Mouse (Mus musculus) myocyte (in vitro differentiated cells): Measurements from ENCODE around the gene Tspan11.

Source experiments
- E2F4 ChIP-seq: IDR thresholded peaks from one replicate; pipeline ENCODE4 v1.6.1; 2011; ENCODE audit warnings: mild to moderate bottlenecking, control low read depth, moderate library complexity; ENCODE audit not compliant: insufficient read depth
- MAX ChIP-seq: IDR thresholded peaks from one replicate; pipeline ENCODE4 v1.6.1; 2011; ENCODE audit warnings: low read depth, mild to moderate bottlenecking, control low read depth
- MYOG ChIP-seq, 3 experiments: IDR thresholded peaks; one replicate each; pipeline ENCODE4 v1.6.1; 2011; ENCODE audit warnings: control low read depth in 2 of 3, low read depth in 2 of 3, mild to moderate bottlenecking in 2 of 3; ENCODE audit not compliant: insufficient read length in 2 of 3, control insufficient read depth in 1 of 3, insufficient read depth in 1 of 3
- POLR2A ChIP-seq: IDR thresholded peaks from one replicate; pipeline ENCODE4 v1.6.1; 2011; ENCODE audit warnings: low read depth, mild to moderate bottlenecking, control low read depth, moderate library complexity; ENCODE audit not compliant: insufficient read length
- POLR2AphosphoS2 ChIP-seq: IDR thresholded peaks from one replicate; pipeline ENCODE4 v1.6.1; 2011; ENCODE audit warnings: low read depth, control low read depth; ENCODE audit not compliant: insufficient read length
- SRF ChIP-seq: IDR thresholded peaks from one replicate; pipeline ENCODE4 v1.6.1; 2011; ENCODE audit warnings: low read depth; ENCODE audit not compliant: control insufficient read depth, insufficient read length
- TCF12 ChIP-seq: IDR thresholded peaks from one replicate; pipeline ENCODE4 v1.6.1; 2011; ENCODE audit warnings: mild to moderate bottlenecking, control low read depth; ENCODE audit not compliant: poor library complexity, insufficient read depth, severe bottlenecking
- TCF3 ChIP-seq: IDR thresholded peaks from one replicate; pipeline ENCODE4 v1.6.1; 2011; ENCODE audit warnings: low read depth, control low read depth; ENCODE audit not compliant: insufficient read length
- USF1 ChIP-seq: IDR thresholded peaks from one replicate; pipeline ENCODE4 v1.6.1; 2011; ENCODE audit warnings: low read depth, mild to moderate bottlenecking, control low read depth, moderate library complexity

DNA sequence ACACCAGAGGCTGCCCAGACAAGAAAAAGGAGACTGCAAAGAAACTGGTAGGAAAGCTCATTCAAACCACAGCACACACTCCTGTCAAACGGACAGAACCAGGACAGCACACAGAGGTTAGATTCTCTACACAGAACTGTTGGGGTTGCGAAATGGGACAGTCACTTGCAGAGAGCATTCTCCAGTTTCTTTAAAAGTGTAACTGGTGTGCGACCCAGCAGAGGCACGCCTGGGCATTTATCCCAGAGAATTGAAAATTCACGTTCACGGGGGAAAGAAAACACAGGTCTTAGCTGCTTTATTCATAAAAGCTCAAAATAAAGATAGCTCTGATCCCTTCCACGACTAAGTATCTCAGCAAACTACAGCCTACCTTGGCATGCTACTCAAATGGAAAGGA is 18.3 kb upstream of the Tspan11 start:
- TF ChIP-seq POLR2A, result no peak
- no peak for TF ChIP-seq POLR2AphosphoS2
- TF ChIP-seq USF1, result no peak
- no peak for TF ChIP-seq MAX
- TF ChIP-seq MYOG (IDR thresholded peaks at IDR 0.05; ENCODE audit: control insufficient read depth in 1 of 3, insufficient read depth in 1 of 3, insufficient read length in 2 of 3, low read depth in 2 of 3), result no peak
- no peak for TF ChIP-seq SRF
- no peak for TF ChIP-seq TCF12
- no peak for TF ChIP-seq E2F4
- TF ChIP-seq TCF3, result no peak
